Mouse (Mus musculus): ENCODE measurements at regions not wholly inside any gene's neighbourhood (a gene's known extent, or its start where the extent isn't known, plus 50 kb on each side); places are given as distances from the start of the nearest gene placed in this dataset.
"Not testable (repeated sequence)": the region's sequence is repeated elsewhere in the genome, so short reads cannot be mapped to it uniquely, and the experiment has no call there.

GRCm38 (mm10) chr2:114723971-114724666 lies 69.4 kb upstream of the Dph6 start:
- no peak overlapping the region for H3K4me3 ChIP-seq (replicated peaks; ENCODE audit: low read length)
- no peaks in the 10 kb centered on the region for H3K27me3 ChIP-seq (ENCODE audit: insufficient read depth, low read length)
- H3K36me3 ChIP-seq (ENCODE audit: insufficient read depth, low read length), result no peaks in the 10 kb centered on the region
- no peaks in the 10 kb centered on the region for H3K4me1 ChIP-seq (replicated peaks; ENCODE audit: low read depth, low read length)
- TF ChIP-seq NANOG (IDR thresholded peaks at IDR 0.05; ENCODE audit: borderline replicate concordance, low read length) (no peak), POU5F1 (IDR thresholded peaks at IDR 0.05; ENCODE audit: borderline replicate concordance, low read length) (no peak), CTCF (conservative IDR thresholded peaks at IDR 0.05; ENCODE audit: low read length) (no peak)
- H3K9me3 ChIP-seq (ENCODE audit: low read length), result no peaks in the 10 kb centered on the region

- Histone ChIP-seq H3K4me3 (replicated peaks; ENCODE audit: low read length) (no peak overlapping the region), H3K36me3 (ENCODE audit: insufficient read depth, low read length) (no peaks in the 10 kb centered on the region), H3K9me3 (ENCODE audit: low read length) (no peaks in the 10 kb centered on the region), H3K27me3 (ENCODE audit: insufficient read depth, low read length) (no peaks in the 10 kb centered on the region), H3K4me1 (replicated peaks; ENCODE audit: low read depth, low read length) (no peaks in the 10 kb centered on the region)
- TF ChIP-seq CTCF (conservative IDR thresholded peaks at IDR 0.05; ENCODE audit: low read length) (no peak), NANOG (IDR thresholded peaks at IDR 0.05; ENCODE audit: borderline replicate concordance, low read length) (no peak), POU5F1 (IDR thresholded peaks at IDR 0.05; ENCODE audit: borderline replicate concordance, low read length) (no peak)
Observed at GRCm38 (mm10) chr2:114727197-114727596, 72.4 kb upstream of the Dph6 start.

- H3K27me3 ChIP-seq (ENCODE audit: insufficient read depth, low read length), result no peaks in the 10 kb centered on the region
- H3K9me3 ChIP-seq (ENCODE audit: low read length), result no peaks in the 10 kb centered on the region
- TF ChIP-seq NANOG (IDR thresholded peaks at IDR 0.05; ENCODE audit: borderline replicate concordance, low read length), result no peak
- TF ChIP-seq CTCF (conservative IDR thresholded peaks at IDR 0.05; ENCODE audit: low read length), result no peak
- no peak for TF ChIP-seq POU5F1 (IDR thresholded peaks at IDR 0.05; ENCODE audit: borderline replicate concordance, low read length)
- H3K36me3 ChIP-seq (ENCODE audit: insufficient read depth, low read length), result no peaks in the 10 kb centered on the region
- no peak overlapping the region for H3K4me3 ChIP-seq (replicated peaks; ENCODE audit: low read length)
- H3K4me1 ChIP-seq (replicated peaks; ENCODE audit: low read depth, low read length), result no peaks in the 10 kb centered on the region
Observed at GRCm38 (mm10) chr2:114734861-114735569, 80.3 kb upstream of the Dph6 start.

GRCm38 (mm10) chr2:114739421-114740212 lies 84.9 kb upstream of the Dph6 start:
- H3K4me3 ChIP-seq (replicated peaks; ENCODE audit: low read length), result no peak overlapping the region
- H3K4me1 ChIP-seq (replicated peaks; ENCODE audit: low read depth, low read length), result no peaks in the 10 kb centered on the region
- H3K36me3 ChIP-seq (ENCODE audit: insufficient read depth, low read length), result no peaks in the 10 kb centered on the region
- no peaks in the 10 kb centered on the region for H3K9me3 ChIP-seq (ENCODE audit: low read length)
- no peak for TF ChIP-seq CTCF (conservative IDR thresholded peaks at IDR 0.05; ENCODE audit: low read length)
- no peak for TF ChIP-seq POU5F1 (IDR thresholded peaks at IDR 0.05; ENCODE audit: borderline replicate concordance, low read length)
- no peak for TF ChIP-seq NANOG (IDR thresholded peaks at IDR 0.05; ENCODE audit: borderline replicate concordance, low read length)
- no peaks in the 10 kb centered on the region for H3K27me3 ChIP-seq (ENCODE audit: insufficient read depth, low read length)

- Histone ChIP-seq H3K27me3 (ENCODE audit: insufficient read depth, low read length) (no peaks in the 10 kb centered on the region), H3K9me3 (ENCODE audit: low read length) (no peaks in the 10 kb centered on the region), H3K36me3 (ENCODE audit: insufficient read depth, low read length) (no peaks in the 10 kb centered on the region), H3K4me1 (replicated peaks; ENCODE audit: low read depth, low read length) (no peaks in the 10 kb centered on the region), H3K4me3 (replicated peaks; ENCODE audit: low read length) (no peak overlapping the region)
- TF ChIP-seq CTCF (conservative IDR thresholded peaks at IDR 0.05; ENCODE audit: low read length) (no peak), POU5F1 (IDR thresholded peaks at IDR 0.05; ENCODE audit: borderline replicate concordance, low read length) (no peak), NANOG (IDR thresholded peaks at IDR 0.05; ENCODE audit: borderline replicate concordance, low read length) (no peak)
Observed at GRCm38 (mm10) chr2:114763276-114763675, 108.5 kb upstream of the Dph6 start.

- not testable (repeated sequence) for H3K27me3 ChIP-seq (ENCODE audit: insufficient read depth, low read length); H3K36me3 ChIP-seq (ENCODE audit: insufficient read depth, low read length); H3K9me3 ChIP-seq (ENCODE audit: low read length); H3K4me3 ChIP-seq (replicated peaks; ENCODE audit: low read length); H3K4me1 ChIP-seq (replicated peaks; ENCODE audit: low read depth, low read length)
Observed at GRCm38 (mm10) chr2:114773723-114774122, 119.0 kb upstream of the Dph6 start.

GRCm38 (mm10) chr2:114774278-114774677 lies 119.5 kb upstream of the Dph6 start:
- Histone ChIP-seq H3K27me3 (ENCODE audit: insufficient read depth, low read length) (no peaks in the 10 kb centered on the region), H3K36me3 (ENCODE audit: insufficient read depth, low read length) (no peaks in the 10 kb centered on the region), H3K4me3 (replicated peaks; ENCODE audit: low read length) (no peak overlapping the region), H3K4me1 (replicated peaks; ENCODE audit: low read depth, low read length) (no peaks in the 10 kb centered on the region), H3K9me3 (ENCODE audit: low read length) (no peaks in the 10 kb centered on the region)
- TF ChIP-seq POU5F1 (IDR thresholded peaks at IDR 0.05; ENCODE audit: borderline replicate concordance, low read length), result no peak
- no peak for TF ChIP-seq NANOG (IDR thresholded peaks at IDR 0.05; ENCODE audit: borderline replicate concordance, low read length)
- TF ChIP-seq CTCF (conservative IDR thresholded peaks at IDR 0.05; ENCODE audit: low read length), result no peak

- Histone ChIP-seq H3K4me3 (replicated peaks; ENCODE audit: low read length) (no peak overlapping the region), H3K9me3 (ENCODE audit: low read length) (no peaks in the 10 kb centered on the region), H3K4me1 (replicated peaks; ENCODE audit: low read depth, low read length) (no peaks in the 10 kb centered on the region), H3K36me3 (ENCODE audit: insufficient read depth, low read length) (no peaks in the 10 kb centered on the region), H3K27me3 (ENCODE audit: insufficient read depth, low read length) (no peaks in the 10 kb centered on the region)
- no peak for TF ChIP-seq POU5F1 (IDR thresholded peaks at IDR 0.05; ENCODE audit: borderline replicate concordance, low read length)
Observed at GRCm38 (mm10) chr2:114775532-114775931, 120.8 kb upstream of the Dph6 start.
